Mouse (Mus musculus): ENCODE results near the gene Fam168a.
"Not testable (repeated sequence)": the region's sequence is repeated elsewhere in the genome, so short reads cannot be mapped to it uniquely, and the experiment has no call there.

Fam168a gene

DNA sequence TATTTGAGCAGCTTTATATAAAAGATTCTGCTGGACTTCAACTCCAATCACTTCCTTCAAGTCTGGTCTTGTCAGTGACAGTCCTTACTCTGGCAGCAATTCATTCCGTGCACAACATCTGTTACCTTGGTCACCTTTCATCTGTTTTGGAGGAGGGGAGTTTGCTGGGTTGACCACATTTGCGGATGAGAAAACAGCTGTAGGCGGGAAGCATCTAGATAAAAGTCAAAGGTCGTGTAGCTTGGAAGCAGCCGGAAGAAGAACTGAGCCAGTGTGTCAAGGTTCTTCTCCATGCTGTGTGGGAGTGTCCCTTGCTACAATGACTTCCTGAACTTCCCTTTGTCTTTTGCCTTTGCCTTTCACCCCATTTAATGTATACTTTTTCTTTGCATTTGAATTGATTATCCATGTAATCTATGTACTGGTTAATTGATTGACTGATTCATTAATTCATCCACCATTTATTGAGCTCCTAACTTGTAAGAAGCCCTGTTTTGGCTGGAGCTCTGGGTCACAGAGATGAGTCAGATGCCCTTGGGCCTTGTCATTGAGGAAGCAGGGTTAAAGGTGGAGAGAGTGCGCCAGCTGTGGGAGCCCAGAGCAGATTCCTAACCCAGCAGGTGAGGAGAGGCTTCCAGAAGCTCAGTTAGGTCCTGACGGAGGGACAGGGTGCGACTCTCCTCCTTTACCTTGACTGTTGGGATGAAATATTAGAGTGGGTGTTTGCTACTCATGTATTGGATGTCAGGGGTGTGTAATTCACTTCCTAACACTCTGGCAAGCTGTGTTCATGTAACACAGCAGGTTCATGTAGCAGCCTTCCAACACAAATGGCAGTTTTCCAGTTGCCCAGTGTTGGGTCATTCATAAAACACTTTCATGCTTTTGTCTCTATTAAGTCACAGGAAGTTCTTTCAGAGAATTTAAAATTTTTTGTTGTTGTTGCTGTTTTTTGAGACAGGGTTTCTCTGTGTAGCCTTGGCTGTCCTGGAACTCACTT is 6.4 kb upstream of the Fam168a start:
- DNase-seq (ENCODE audit: low read depth, low spot score) = no peak

DNA sequence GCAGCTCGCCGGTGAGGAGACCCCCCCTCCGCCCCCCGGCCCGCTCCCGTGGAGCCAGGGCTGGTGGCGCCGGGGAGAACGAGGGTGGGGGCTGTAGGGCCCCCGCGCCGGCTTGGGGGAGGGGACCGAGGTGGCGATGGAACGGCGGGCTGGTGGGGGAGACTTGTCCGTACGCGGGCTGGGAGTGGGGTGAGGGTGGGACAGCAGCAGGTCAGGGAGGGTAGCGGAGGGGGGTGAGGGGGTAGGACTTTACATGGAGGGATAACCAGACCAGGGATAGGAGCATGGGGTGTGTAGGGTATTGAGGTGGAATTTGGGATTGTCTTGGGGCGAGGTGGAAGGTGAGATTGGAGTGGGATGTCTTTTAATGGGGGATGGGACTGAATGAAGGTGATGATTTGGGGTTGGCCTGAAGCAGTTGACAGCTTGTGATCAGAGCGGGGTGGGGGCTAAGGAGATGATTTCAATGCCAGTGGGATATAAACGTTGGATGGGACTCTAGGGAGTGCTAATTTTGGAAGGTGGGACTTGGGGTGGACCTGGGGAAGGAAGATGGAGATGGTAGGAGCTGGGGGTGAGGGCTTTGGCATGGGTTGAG is 547 bp downstream of the Fam168a start:
- no peak for DNase-seq (ENCODE audit: low read depth, low spot score)

DNA sequence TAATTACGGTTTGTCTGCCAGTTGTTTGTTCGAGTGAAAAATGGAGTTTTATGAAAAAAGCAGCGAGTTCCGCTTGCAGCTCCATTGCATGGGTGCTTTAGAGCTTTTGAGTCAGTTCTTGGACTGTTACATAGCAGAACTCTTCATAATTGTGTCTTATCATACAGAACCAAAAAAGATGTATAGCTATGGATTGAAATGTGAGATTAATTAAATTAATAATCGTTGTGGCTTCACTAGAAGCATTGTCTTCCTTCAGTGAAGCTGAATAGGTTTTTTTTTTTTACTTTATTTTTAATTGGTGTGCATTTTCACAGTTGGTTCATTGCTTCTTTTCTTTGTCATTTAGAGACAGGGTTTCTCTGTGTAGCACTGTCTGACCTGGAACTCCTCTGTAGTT is 12.3 kb downstream of the Fam168a start:
- no peak for DNase-seq (ENCODE audit: low read depth, low spot score)

DNA sequence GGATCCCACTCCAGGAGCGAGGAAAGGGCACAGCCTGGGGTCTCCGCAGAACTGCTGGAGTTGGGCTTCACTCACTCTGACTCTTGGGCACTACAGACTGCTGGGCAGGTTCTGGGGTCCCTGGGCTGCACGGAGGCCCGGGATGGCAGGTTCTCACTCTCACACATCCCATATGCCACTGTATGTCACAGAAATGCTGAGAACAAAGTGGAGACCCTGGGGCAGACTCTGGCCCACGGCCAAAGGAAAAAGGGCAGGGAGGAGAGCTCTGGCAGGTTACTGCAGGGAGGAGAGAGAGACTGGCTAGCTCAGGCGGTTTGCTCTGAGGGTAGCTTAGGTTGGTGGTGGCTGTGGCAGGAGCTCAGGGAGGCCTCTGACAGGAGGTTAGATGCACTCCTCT is 15.8 kb downstream of the Fam168a start:
- DNase-seq (ENCODE audit: low read depth, low spot score) = no peak

DNA sequence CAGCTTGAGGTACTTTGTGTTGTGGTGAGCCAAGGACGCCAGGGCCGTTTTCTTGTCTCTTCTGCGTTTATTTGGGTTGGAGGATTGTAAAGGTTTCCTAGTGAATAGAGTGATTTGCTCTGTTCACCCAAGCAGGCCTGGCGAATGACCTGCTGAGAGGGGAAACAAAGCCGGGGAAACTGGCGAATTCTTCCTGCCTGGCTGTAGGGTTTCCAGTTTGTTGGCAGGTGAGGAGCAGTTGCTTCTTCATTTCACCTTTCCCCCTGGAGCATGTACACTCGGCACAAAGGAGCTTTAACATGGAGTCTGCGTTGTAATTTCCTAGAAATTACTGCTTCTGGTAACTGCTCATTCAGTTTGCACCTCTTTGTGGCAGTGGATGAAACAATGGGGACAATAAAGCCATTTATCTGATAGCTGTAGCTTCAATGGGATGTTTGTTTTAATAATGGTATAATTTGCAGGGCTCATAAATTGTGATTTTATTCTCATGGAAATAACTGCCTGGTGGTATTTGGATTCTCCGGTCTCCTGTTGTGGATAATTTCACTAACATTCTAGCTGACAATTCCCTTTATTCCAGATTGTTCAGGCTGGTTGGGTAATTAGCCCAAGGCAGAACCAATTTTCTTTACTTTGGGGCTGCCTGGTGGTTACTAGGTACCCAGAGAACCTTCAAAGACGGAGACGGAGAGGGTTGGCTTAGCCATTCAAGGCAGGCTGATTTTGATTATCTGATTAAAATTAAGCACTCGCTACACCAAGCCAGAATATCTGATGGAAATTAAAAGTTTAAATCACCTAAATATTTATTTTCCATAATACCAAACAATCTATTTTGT is 17.2 kb downstream of the Fam168a start:
- DNase-seq (ENCODE audit: low read depth, low spot score) = no peak

DNA sequence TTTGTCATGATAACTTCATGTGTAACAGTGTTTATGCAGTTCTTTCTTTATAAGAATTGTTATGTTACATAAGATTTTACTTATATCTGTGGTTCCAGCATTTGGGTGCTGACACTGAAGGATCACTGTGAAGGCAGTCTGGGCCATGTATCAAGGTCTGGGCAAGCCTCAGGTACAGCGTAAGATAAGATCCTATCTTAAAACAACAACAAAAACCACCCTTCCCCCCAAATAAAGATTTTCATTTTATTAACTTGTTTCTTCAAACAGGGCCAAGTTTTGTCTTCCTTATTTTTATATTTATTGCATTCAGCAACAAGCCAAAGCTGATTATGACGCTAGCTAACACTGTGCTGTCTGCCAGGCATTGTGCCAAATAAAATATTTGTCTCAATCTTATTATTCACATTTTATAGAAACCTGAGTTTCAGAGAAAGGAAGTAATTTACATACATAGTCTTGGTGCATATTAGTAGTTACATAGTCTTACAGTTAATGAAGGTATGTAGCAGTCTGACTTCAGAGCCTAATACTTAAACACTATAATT is 21.2 kb downstream of the Fam168a start:
- no peak for DNase-seq (ENCODE audit: low read depth, low spot score)

DNA sequence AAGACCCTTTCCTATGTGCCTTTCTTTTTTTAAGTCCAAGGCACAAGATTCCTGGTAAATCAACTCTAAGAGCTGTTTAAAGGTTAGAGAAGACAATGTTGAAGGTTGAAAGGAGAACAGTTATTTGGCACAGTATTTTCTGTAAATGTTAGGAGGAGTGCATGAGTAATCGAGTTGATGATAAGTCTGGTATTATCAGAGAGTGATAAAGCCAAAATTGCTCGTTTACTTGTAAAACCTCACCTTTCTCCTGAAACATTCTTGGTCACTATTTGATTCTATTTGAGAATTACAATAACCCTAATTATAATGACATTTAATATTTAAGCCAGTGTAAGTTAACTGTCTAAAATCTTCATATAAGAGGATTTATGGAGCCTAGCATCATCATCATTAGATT is 23.3 kb downstream of the Fam168a start:
- DNase-seq (ENCODE audit: low read depth, low spot score) = no peak

DNA sequence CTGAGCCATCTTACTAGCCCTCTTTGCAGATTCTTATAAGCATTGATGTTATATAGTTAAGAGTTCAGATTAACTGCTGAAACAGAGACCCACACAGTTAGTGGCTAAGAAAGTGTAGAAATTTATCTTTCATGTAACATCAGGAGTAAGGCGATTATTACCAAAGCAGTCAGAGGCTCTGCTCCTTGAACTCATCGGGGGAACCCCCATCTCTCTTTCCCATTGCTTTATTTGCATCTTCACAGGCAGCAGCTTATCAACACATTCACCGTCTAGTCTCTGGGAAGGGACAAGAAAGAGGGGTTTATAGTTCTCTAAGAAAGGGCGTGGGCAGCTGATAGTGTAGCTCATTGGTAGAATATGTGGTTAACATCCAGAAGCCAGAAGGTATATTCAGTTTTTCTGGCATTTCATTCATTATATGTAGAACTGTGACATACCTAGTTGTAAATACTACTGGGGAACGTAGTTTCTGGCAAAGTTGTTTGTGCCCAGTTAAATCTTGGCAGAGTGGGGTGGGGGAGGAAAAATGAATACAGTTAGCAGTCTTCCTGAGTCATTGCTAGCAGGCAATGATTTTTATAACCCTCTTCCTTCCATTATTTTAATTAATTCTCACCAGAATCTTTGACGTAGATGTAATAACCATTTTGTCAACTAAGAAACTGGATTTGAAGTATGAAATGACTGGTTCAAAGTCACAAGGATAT is 26.1 kb downstream of the Fam168a start:
- no peak for DNase-seq (ENCODE audit: low read depth, low spot score)

DNA sequence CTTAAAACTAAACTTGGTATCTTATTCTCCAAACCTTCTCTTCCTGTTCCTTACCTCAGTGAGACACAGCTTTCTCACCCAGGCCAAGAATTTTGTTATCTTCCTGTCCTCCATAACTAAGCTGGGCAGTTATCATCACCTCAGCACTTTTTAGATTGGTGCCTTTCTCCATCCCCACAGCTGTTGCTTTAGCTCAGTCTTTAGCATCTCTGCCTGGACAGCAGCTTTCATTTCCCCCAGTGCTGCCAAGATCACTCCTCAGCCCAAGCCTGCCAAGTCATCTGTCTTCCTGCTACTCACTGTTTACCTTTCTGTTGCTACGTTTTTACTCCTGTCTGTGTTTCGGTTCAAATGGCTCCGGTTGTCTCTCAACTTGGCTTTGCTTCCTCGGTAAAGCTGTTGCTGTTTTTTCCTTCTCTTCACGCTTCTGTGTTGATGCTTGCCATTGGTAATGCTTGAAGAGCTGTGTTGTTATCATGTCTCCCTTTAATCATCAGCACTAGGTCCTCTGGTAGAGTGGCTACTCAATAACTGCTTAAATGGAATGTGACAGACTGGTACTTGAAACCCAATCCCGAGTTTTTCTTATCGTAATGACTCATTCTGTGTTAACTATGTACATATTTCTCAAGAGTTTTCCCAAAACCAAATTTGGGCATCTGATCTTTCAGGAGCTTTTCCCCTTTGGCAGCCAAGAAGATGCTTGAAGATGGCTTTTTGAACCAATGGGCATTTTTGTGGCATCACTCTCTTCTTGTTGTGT is 26.8 kb downstream of the Fam168a start:
- DNase-seq (ENCODE audit: low read depth, low spot score) = no peak

DNA sequence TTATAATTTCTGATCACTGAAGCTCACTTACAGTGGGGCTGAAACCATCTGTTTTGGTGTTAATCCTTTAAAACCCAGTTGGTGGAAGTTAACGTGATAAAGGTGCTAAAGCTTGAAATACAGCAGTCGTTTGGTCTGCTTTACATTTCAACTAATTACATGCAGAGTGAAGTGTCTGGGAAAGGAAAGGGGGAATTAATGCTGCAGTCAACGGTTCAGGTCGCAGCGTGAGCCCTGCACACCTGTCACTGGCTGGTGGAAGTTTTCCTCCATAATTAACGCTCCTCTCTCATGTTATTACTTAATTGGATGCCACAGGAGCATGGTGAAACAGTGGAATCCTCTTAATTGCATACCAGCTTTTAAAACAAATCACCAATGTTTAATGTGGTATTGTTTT is 27.8 kb downstream of the Fam168a start:
- no peak for DNase-seq (ENCODE audit: low read depth, low spot score)

DNA sequence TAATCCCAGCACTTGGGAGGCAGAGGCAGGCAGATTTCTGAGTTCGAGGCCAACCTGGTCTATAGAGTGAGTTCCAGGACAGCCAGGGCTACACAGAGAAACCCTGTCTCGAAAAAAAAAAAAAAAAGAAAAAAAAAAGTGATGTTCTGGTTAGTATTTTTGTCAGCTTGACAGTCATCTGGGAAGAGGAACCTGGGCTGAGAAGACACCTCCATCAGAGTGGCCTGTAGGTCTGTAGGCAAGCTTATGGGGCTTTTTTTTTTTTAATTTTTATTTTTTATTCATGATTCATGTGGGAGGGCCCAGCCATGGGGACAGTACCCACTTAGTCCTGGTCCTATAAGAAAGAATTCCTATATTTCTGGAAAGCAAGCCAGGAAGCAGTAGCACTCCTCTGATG is 28.5 kb downstream of the Fam168a start:
- not testable (repeated sequence) for DNase-seq (ENCODE audit: low read depth, low spot score)

DNA sequence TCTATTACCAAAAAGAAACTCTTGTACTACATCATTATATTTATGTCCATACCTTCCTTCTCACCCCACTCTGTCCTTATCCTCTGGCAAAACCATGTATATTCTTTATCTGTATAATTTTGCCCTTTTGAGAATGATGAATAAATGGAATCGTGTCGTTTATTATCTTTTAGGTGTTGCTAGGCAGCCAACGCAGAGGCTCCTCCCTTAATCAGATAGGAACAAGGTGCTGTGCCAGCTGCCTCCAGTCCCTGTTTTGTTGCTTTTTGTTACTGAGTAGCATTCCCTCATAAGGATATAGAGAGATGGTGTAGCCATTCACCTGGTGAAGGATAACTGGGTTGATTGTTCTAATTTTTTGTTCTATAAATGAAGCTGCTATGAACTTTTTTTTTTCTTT is 29.7 kb downstream of the Fam168a start:
- no peak for DNase-seq (ENCODE audit: low read depth, low spot score)

DNA sequence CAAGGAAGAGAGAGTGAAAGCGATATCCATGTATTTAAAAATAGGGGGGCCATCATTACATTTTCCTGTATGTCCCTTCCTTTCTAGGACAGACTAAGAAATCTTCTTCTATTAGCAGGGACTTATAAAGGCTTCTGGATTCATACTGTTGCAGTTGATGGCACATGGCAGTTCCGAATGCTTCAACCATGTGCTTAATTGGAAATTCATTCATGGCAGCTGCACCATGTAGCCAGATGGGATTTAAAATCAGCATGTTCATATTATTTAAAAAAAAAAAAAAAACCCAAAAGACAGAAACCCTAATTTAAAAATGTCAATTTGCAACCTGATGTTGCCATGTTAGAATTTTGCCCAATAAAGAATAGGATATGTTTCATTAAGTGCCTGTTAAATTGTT is 37.9 kb downstream of the Fam168a start:
- DNase-seq (ENCODE audit: low read depth, low spot score) = no peak

DNA sequence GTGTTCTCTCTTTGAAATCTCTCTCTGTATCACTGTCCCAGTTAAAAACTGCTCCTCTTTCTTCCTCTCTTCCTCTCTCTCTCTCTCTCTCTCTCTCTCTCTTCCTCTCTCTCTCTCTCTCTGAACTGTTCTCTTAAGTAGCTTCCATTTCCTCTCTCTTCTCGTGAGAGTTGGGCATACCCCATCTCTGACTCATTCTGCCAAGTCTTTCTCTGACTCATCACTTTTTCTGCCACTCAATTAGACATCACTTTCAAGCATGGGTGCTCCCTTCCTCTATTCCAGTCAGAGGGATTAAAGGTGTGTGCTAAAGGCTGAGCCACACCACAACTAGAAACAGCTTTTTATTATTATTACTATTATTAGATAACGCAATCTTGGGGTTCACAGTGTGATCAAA is 43.7 kb downstream of the Fam168a start:
- DNase-seq (ENCODE audit: low read depth, low spot score) = no peak

DNA sequence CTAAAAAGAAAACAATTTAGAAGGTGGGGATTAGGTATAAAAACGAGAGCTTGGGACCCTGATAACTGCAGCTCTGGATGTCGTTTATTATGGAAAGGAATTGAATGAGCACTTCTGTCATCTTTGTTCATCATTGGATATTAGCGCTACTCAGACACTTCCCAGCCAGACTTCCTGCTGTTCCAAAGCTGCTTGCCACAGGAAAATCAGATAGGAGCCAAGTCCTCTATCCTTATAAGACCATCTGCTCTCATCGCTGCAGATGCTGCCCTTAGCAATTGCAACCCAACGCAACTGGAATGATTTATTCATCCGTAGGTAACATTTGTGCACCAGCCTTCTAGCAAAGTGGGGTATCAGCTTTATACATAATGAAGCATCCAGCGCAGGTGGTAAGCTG is 52.3 kb downstream of the Fam168a start:
- DNase-seq (ENCODE audit: low read depth, low spot score) = no peak

DNA sequence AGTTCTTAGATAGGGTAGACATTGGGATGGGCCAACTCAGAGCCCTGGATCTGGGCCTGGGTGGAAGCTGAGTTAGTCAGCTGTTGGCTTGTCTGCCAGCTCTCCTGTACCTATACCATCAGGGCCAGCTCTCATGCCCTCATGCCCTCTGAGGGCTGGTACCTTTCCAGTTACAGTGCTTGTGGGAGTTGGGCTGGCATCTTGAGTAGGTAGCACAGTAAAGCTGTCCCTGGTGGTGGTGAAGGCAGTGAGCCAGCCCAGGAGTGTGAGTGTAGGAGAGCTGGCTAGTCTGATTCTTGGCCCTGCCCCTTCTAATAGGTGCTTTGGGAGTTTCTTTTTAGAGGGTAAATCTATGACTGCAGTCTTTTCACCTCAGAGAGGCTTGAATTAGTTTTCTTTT is 56.3 kb downstream of the Fam168a start:
- no peak for DNase-seq (ENCODE audit: low read depth, low spot score)

DNA sequence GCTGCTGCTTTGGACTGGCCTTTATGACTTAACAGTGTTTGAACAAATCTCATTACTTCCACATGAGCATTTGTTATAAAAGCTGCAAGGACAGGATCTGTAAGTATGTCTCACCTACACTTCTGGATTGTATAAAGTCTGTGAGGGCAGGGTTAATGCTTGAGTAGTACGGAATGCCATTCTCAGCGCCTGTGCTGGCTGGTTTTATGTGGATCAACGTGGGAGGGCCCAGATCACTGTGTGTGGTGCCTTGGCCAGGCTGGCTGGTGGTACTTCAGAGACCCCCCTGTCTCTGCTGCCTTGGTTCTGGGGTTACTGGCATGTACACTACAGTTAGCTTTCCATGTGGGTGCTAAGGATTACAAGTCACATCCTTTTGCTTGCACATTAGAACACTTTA is 61.1 kb downstream of the Fam168a start:
- DNase-seq (ENCODE audit: low read depth, low spot score) = no peak

DNA sequence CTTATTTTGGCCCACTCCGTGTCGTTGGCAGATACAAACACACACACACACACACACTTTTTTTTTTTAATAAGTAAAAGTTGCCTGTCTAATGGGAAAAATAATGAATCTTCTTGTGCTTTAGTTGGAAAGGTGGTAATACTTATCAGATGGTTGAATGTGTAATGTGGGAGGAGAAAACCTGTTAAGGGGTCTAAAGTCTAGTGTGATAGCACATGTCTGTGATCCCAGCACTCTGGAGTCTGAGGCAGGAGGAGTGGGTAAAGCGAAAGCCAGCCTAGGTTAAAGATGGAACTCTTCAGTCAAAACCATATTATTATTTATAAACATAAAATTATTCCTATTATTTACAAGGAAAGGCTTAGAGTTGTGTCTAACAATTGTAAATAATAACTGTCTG is 61.6 kb downstream of the Fam168a start:
- DNase-seq (ENCODE audit: low read depth, low spot score) = no peak

DNA sequence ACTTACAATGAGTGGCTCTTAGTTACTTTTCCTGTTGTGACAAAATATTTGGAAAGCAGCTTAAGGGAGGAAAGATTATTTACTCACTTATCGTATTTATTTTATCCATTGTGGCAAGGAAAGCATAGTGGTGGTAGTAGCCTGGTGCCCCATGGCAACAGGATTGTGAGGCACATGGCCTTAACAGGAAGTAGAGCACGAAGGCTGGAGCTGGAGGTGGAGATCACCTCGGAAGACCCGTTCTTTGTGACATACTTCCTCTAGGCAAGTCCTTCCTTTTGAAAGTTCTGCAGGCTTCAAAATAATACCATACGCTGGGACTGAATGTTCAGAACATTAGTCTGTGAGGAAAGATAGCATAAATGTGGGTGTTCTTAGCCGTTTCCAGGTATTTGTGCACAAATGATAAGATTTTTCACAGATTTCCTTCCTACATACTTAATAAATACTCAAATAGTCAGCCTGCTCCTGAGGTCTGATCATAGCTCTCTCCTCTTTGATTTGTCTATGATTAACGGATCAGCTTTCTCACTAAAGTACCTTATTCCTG is 63.2 kb downstream of the Fam168a start:
- no peak for DNase-seq (ENCODE audit: low read depth, low spot score)

DNA sequence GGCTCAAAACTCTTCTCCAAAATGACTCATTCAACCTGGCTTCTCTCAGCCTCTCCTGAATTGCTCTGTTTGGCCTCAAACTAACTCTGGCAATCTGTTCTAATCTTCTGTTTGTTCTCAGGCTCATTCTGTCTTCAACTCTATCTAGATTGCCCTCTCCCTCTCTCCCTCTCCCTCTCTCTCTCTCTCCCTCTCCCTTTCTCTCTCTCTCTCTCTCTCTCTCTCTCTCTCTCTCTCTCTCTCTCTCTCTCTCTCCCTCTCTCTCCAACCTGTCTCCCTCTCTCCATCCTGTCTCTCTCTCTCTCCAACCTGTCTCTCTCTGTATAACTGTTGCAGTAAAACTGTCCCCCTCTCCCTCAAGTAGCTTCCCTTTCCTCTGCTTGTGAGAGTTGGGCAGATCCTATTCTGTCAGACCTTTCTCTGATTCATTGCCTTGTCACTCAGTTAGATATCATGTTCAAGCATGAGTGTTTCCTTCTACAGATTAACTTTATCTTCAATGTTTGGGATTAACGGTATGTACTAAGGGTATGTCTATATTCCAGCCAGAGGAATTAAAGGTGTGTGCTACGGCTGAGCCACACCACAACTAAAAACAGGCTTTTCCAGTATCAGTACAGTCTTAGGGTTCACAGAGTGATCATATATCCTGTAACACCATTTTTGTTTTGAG is 64.4 kb downstream of the Fam168a start:
- DNase-seq (ENCODE audit: low read depth, low spot score) = no peak

Data from retina, postnatal 7 days (tissue).